ENCODE assay signal across 18 mouse cellular contexts in genomic region chr13:58292811-58293210, GRCm38 (mm10). TPM values are rescaled to one million over a fixed set of nuclear protein-coding genes. Genes with fewer than 3 reads are reported as not detected.
DNase-seq lines count a peak whose midpoint lies in the region; ATAC-seq and TF ChIP-seq lines count a peak whose summit lies in the region.
"Had no signal": no experiment of that assay in that cellular context is flagged by ENCODE, and none has a peak within 500 bp of the region (broad histone marks: within the 10 kb centered on the region; RNA-seq: fewer than 3 reads in every experiment).

No protein-coding gene starts in this region.

- 11% methylated on average over 5 of the region's 5 CpGs for WGBS in lung, embryonic 14.5 days

- no peak overlapping the region for H3K27ac ChIP-seq in lung, embryonic 14.5 days (ENCODE audit: low read depth)
- no peak overlapping the region for H3K27ac ChIP-seq in ES-Bruce4 (ENCODE audit: insufficient read depth, low read length)
- H3K27ac ChIP-seq: embryonic facial prominence, embryonic 15.5 days; liver, embryonic 14.5 days; stomach, embryonic 15.5 days had no signal

- no peak for TF ChIP-seq POLR2A in ES-Bruce4 (IDR thresholded peaks at IDR 0.05; ENCODE audit: insufficient read depth, low read length)
- TF ChIP-seq POLR2A in brain, embryonic 14.5 days (IDR thresholded peaks at IDR 0.05; ENCODE audit: borderline replicate concordance, extremely low read depth, insufficient read depth, insufficient read length, poor library complexity, severe bottlenecking) = no peak

- no peak overlapping the region for H3K9ac ChIP-seq in lung, embryonic 14.5 days
- no peak overlapping the region for H3K9ac ChIP-seq in ES-Bruce4 (ENCODE audit: low read depth, poor library complexity, severe bottlenecking)
- H3K9ac ChIP-seq: embryonic facial prominence, embryonic 15.5 days; forebrain, postnatal 0 days; liver, embryonic 14.5 days; stomach, embryonic 15.5 days had no signal

- H3K9me3 ChIP-seq in lung, embryonic 14.5 days (ENCODE audit: low read depth, low read length) = no peaks in the 10 kb centered on the region
- no peaks in the 10 kb centered on the region for H3K9me3 ChIP-seq in ES-Bruce4 (replicated peaks; ENCODE audit: control insufficient read depth, insufficient read depth, low read length, poor library complexity, severe bottlenecking)
- H3K9me3 ChIP-seq: embryonic facial prominence, embryonic 15.5 days; stomach, embryonic 15.5 days had no signal

- no peak overlapping the region for H3K4me3 ChIP-seq in lung, embryonic 14.5 days (ENCODE audit: low read depth, low read length)
- no peak overlapping the region for H3K4me3 ChIP-seq in ES-Bruce4 (ENCODE audit: low read depth, low read length)
- H3K4me3 ChIP-seq: embryonic facial prominence, embryonic 15.5 days; stomach, embryonic 15.5 days had no signal

- no peak for TF ChIP-seq CTCF in lung, embryonic 14.5 days (IDR thresholded peaks at IDR 0.05; ENCODE audit: low read depth)
- TF ChIP-seq CTCF in ES-Bruce4 (IDR thresholded peaks at IDR 0.05; ENCODE audit: low read depth, low read length) = no peak
- TF ChIP-seq CTCF in brain, embryonic 14.5 days (IDR thresholded peaks at IDR 0.05; ENCODE audit: borderline replicate concordance, extremely low read depth, insufficient read depth, insufficient read length) = no peak

- H3K36me3 ChIP-seq in lung, embryonic 14.5 days (ENCODE audit: insufficient read depth) = no peaks in the 10 kb centered on the region
- H3K36me3 ChIP-seq in ES-Bruce4 (ENCODE audit: control insufficient read depth, insufficient read depth, low read length, poor library complexity, severe bottlenecking) = no peaks in the 10 kb centered on the region
- H3K36me3 ChIP-seq: embryonic facial prominence, embryonic 15.5 days; stomach, embryonic 15.5 days had no signal

- no peak overlapping the region for H3K4me2 ChIP-seq in lung, embryonic 14.5 days
- H3K4me2 ChIP-seq: embryonic facial prominence, embryonic 15.5 days; stomach, embryonic 15.5 days had no signal

- TF ChIP-seq EP300 in ES-Bruce4 (IDR thresholded peaks at IDR 0.05; ENCODE audit: insufficient read depth, low read depth, low read length) = peak; percentile 65; the same call in 1 of the 2 replicates

- peak; percentile 5 for DNase-seq in lung, embryonic 14.5 days
- DNase-seq in lung, adult 18-20 months = no peak
- DNase-seq in brain, embryonic 14.5 days (ENCODE audit: low read depth) = peak; percentile 29
- DNase-seq in mesoderm, embryonic 11.5 days (ENCODE audit: low read depth, low spot score) = peak; percentile 69
- no peak for DNase-seq in urinary bladder, postnatal 25 days (ENCODE audit: low spot score)
- no peak for DNase-seq in kidney, postnatal 25 days
- DNase-seq: adrenal gland, postnatal 25 days; cerebellum, adult 9-11 months; forebrain, postnatal 0 days; gastrocnemius, postnatal 10 days; kidney, adult 9 months; layer of hippocampus, postnatal 36 days; lung, postnatal 14 days; spleen, adult 18-20 months had no signal

- ATAC-seq in lung, embryonic 14.5 days (ENCODE audit: insufficient read depth) = no peak
- ATAC-seq: forebrain, postnatal 0 days had no signal

- no peaks in the 10 kb centered on the region for H3K27me3 ChIP-seq in lung, embryonic 14.5 days (ENCODE audit: insufficient read depth, low read length)
- H3K27me3 ChIP-seq in ES-Bruce4 (ENCODE audit: control insufficient read depth, insufficient read depth, low read length, poor library complexity, severe bottlenecking) = no peaks in the 10 kb centered on the region
- H3K27me3 ChIP-seq: embryonic facial prominence, embryonic 15.5 days; stomach, embryonic 15.5 days had no signal

- H3K4me1 ChIP-seq in lung, embryonic 14.5 days (ENCODE audit: insufficient read depth) = no peaks in the 10 kb centered on the region
- no peaks in the 10 kb centered on the region for H3K4me1 ChIP-seq in ES-Bruce4 (ENCODE audit: control insufficient read depth, insufficient read depth, low read length)
- H3K4me1 ChIP-seq: embryonic facial prominence, embryonic 15.5 days; stomach, embryonic 15.5 days had no signal

RNA-seq across cellular contexts. Expression of gene Gkap1, which starts 17.3 kb away (rescaled TPM):
- 19.2 and 22.2 TPM in 2 replicates for polyA plus RNA-seq in lung, embryonic 14.5 days (2014; fragmentation: Nextera tagmentation; extraction: Ambion mirVana)
- 41.8 and 44.2 TPM in 2 replicates for polyA plus RNA-seq in ES-Bruce4 (2011; ENCODE audit: insufficient read depth, insufficient read length, low read depth, missing spikeins)
- polyA plus RNA-seq in brain, embryonic 14.5 days (2012; rRNA removed) = 25.0 and 29.5 TPM in 2 replicates

Comparison
In these comparisons a context has a peak if more than half of its experiments do, and no peak if none do; other contexts are left out.
1. DNase-seq: peak in lung, embryonic 14.5 days (single experiment), brain, embryonic 14.5 days (single experiment) and mesoderm, embryonic 11.5 days (single experiment); none in lung, adult 18-20 months (0 of 2), urinary bladder, postnatal 25 days (single experiment) and kidney, postnatal 25 days (0 of 2).